Mouse (Mus musculus): ENCODE measurements around the gene Rpn2. TPM values are rescaled to one million over a fixed set of nuclear protein-coding genes. Genes with fewer than 3 reads are reported as not detected.

Rpn2 gene
- total RNA-seq, 2 experiments from 2014 or later = 147 to 152 TPM

DNA sequence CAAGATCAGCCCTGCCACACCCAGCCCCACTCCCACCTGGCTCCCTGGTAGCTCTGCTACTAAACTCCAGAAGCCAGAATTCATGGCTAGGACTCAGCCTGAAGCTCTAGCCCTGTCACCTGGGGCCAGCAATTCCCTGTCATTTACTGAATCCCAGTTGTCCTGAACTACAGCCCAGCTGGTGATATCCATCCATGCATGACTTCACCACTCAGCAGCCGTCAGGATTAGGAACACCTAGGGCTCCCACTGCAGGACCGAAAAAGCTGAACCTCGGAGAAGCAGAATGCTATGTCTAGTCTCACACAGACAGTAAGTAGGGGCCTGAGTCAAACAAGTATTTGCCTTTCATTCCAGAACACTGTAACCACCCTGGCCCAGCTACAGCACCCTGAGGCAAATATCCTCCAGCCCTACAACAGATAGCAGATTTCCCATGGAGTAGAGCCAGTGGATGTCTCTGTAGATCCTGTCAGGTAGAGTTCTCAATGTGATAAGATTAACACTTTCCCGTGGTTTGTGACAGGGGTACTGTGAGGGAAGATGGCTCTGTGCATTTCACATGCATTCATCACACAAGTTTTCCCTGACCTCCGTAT is 63.6 kb downstream of the Rpn2 start:
- intact Hi-C loops (cut with DNase I) = loop anchor here (2.0 kb wide), 1 partner anchor 228 kb away; the partner anchor contains the start of gene Blcap

DNA sequence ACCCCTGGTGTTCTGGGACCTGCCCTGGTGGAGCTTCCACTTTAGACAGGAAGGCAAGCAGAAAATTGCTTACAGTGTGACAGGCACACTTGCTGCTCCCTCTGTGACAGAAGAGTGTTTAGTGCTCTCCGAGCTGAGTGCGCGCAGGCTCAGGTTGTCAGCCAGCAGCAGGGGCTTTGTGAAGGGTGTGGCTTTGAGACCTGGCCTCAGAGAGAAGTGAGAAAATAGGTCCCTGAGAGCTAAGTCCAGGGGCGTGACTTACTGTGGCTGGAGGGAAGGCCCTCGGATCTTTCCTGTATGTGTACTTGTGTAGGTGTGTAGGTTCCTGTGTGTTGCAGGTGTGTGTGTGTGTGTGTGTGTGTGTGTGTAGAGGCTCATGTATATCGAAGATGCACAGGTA is 64.5 kb downstream of the Rpn2 start:
- intact Hi-C loops (cut with DNase I) = loop anchor here (2.0 kb wide), 1 partner anchor 227 kb away; the partner anchor contains the start of gene Blcap
- no peak for DNase-seq

More for the DNA sequence above, 63.6 kb downstream of the Rpn2 start:
- DNase-seq = no peak

DNA sequence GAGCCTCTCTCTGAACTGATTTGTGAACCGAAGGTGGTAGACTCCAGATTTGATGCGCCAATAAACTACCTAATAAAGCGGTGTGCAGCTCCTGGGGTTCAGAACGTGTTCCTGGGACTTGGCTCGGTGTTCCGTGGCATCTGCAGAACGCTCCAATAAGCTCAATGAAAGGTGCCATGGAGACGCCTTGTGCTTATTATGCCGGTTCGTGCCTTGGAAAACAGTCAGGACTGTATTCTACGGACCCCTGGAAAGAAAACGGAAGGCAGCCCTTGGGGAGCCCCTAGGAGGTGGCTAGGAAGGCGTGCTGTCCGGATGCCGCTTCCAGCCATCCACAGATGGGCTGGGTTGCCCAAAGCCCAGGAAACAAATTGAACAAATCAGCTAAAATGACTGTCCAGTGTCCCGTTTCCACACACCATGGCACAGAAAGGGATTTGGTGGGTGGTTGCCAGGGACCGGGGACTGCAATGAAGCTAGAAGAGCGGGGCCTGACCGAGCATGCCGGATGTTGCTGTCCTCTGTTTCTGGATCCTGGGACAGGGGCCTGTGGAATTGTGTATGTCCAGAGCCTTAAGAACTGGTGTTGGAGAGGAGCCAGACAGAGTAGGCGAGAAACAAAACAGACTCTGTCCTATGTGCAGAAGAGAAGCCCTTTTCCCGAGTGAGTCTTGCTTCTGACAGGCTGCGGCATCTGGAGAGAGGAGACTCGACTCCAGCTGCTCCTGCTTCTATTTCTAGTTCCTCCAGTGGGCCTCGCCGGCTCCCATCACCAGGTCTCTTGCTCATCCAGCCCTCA is 68.7 kb downstream of the Rpn2 start, which contains the start of gene Ghrh:
Ghrh (minus strand) TSS at position 146 of the 799 bp plus-strand sequence.
- intact Hi-C loops (cut with DNase I) = no loop called here
- peak; percentile 76 for DNase-seq

DNA sequence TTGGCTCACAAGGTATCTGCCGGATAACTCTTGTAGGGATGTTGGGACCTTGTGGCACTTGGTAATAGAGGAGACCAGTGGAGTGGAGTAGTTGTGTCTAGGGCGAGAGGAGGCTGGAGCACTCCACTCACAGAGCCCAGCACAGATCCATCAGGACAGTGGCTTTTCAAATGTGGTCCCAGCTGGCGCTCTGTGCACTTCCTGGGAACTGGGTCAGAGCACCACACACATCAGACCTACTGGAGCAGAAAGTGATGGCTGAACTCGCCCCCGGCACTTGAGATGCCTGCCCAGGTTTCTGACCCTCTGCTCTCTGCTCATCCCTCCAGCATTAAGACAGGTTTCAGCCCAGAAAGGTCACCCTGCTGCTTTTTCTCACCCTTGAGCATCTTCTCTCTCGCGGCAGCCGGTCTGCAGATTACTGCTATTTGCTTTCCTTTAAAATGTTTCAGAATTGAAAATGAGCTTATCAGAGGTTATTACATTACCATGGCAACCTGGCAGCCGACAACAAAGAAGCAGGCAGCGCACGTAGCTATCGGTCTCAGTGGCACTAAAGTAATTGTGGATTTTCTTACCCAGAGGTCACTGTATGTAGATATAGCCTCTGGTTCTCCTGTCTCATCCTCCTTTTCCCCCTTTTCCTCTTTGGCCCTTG is 70.4 kb downstream of the Rpn2 start:
- peak; percentile 44 for DNase-seq
- intact Hi-C loops (cut with DNase I) = no loop called here

DNA sequence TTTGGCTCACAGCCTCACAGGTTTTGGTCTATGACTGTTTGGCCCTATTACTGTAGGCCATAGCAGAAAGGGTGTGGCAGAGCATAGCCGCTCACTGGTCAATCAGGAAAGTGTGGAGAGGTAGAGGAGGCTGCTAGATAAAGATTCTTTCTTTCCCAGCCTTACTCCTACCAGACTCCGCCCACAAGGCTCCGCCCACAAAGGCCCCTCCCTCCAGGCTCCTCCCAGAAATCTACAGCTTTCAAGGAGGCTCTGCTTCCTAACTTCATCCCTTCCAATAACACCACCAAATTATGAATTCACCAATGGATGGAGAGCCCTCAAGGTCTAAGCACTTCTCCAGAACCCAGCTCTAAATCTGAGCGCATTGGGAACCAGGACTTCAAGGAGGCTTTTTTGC is 74.4 kb downstream of the Rpn2 start:
- DNase-seq = no peak
- intact Hi-C loops (cut with DNase I) = no loop called here

DNA sequence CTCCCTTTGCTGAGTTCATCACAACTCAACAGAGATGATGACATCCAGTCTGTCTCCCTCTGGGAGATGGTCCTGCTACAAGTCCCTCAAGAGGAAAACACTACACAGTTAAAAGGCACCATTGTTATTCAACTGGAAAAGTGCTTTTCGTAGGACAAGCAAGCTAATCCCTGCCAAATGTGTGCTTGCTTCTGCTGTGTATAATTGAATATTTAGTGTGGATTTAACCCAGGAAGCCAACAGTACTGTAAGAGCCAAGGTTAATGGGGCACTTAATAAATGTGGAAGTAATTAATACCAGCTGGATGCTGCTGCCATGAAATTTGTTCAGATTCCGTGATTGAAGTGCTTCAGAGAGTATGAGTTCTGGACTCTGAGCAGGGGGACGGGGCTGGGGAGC is 75.3 kb downstream of the Rpn2 start:
- no peak for DNase-seq
- intact Hi-C loops (cut with DNase I) = no loop called here

DNA sequence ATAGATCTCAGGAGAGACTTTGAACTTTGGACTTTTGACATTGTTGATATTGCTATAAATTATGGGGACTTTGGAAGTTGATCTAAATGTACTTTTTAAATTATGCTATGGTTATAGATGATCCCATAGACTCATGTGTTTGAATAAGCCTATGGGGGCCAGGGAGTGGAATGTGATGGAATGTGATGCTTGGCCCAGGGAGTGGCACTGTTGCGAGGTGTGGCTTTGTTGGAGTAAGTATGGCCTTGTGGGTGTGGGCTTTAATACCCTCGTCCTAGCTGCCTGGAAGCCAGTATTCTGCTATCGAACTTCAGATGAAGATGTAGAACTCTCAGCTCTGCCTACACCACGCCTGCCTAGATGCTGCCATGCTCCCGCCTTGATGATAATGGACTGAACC is 81.2 kb downstream of the Rpn2 start:
- no peak for DNase-seq

DNA sequence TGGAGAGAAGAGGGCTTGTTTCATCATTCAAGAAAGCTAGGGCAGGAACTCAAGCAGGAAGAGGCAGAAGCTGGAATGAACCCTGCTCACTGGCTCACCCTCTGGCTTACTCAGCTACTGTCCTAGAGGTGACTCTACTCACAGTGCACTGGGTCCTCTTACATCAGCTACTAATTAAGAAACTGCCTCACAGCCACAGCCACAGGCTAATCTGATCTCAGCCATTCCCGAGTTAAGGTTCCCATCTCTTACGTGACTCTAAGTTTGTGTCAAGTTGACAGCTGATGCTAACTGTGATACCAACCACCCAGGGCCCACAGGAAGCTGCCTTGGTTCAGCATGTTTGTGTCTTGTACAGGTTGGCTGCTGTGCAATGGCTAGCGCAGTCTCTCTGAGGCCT is 84.2 kb downstream of the Rpn2 start:
- intact Hi-C loops (cut with DNase I) = no loop called here
- DNase-seq = no peak

More for the DNA sequence above, 81.2 kb downstream of the Rpn2 start:
- intact Hi-C loops (cut with DNase I) = no loop called here

DNA sequence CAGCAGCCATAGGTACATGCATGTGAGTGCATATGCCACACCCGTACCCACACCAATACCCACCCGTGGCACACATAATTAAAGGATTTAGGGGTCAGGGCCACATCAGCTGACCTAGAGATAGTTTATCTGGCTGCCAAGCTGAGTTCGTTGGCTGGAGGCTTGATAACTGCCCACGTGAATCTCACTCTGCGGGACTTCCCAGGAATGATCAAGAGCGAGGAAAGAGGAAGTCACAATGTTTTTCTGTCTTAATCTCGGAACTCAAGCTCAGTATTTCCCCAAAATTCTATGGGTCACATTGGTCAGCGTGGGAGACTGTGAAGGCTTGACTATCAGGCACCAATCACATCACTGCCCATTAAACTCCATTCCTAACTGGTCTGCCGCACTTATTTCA is 87.9 kb downstream of the Rpn2 start:
- intact Hi-C loops (cut with DNase I) = no loop called here
- DNase-seq = no peak

DNA sequence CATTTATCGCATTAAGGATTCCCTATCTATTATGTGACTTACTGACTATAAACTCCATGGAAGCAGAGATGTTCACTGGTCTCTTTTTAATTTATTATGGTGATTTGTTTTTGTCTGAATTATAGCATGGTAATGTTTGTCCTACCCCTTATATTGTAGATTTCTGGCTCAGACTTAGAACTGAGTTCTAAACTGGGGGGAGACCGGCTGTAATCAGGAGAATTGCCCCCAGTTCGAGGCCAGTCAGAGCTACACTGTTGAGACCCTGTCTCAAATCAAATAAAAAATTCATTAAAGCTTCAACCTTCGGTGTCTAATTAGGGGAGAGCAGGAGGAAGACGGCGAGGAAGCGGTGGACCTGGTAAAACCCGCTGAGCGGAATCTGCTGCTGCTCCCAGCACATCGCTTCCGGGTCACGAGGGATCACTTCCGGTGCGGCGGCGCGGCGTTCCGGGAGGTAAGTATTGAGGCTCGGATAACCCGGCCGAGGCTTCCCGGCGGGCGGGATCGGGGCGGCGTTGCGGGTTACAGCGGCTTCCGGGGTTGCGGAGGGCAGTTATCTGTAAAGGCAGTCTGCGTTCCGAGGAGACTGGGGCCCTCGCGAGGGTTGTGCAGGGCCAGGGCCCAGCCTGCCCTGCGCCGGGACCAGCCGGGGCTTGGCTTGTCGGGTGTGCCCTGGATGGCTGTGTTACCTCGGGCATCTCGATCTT is 88.5 kb downstream of the Rpn2 start, which contains the start of gene Manbal:
Manbal (plus strand) TSS at position 411 of the 710 bp plus-strand sequence.
- intact Hi-C loops (cut with DNase I) = no loop called here
- peak; percentile 95 for DNase-seq

DNA sequence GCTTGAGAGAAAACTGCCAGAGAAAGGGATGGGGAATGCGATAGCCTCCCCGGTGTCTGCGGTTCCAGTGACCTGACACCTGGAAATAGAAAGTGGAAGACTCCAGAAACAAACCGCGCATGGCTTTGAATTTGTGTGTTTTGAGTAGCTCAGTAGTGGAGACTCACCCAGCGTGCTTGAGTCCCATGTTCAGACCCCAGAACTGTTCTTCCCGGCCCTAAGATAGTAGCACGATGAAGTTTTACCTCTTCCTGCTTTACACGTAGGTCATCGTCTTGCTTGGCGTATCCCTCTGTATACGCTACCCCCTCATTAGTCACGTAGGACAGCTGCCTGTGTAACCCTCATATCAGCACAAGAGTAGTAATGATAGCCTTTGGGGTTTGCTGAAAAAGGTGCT is 89.2 kb downstream of the Rpn2 start:
- intact Hi-C loops (cut with DNase I) = no loop called here
- DNase-seq = no peak

DNA sequence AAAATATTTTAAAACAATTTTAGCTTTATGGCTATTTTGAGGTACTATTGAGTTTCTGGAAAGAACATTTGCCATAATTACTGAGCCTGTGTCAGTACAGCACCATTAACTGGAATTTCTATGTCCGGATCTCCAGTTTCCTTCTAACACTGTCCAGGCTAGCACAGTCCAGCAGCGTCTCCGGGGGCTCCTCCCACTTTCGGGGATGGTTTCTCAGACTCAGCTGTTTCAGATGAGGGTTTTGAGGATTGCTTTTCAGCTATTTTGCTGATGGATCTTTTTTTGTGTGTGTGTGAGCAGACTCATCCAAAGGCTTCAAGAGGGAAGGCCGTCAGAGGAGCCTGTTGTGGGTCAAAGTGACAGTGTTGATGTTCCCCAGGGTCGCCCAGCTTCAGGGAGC is 92.9 kb downstream of the Rpn2 start:
- intact Hi-C loops (cut with DNase I) = no loop called here
- no peak for DNase-seq

DNA sequence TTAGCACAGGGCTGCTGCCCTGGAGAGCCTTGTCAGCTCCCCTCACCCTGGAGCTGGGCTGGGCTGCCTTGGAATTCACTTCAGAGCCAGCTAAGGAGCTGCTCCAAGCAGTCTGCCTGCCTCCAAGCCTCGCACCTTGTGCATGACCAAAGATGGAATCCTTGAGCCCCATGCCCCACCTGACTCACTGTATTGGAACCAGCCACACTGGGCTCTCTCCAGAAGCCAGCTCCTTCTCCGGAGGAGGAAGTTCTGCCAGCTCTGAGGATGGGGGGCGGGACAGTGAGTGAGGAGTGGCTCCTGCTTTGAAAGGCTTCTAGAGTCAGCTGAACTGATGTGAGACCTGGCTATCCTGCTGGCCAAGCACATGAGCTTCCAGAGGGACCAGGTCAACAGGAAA is 94.9 kb downstream of the Rpn2 start:
- no peak for DNase-seq
- intact Hi-C loops (cut with DNase I) = no loop called here

DNA sequence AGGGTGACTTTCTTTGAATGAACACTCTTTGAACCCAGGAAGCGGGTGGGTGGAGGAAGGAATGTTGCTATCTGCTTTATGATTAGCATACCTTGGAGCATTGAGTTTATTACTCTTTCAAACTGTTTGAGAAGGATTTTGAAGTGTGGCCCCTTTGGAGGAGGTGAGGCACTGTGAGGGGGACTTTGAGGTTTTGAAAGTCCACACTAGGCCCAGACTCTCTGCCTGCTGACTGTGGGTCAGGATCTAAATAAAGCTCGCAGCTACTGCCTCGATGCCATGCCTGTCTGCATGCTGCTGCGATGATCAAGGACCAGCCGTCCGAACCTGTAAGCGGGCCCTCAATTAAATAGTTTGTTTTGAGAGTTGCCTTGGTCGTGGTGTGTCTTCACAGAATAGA is 96.2 kb downstream of the Rpn2 start:
- DNase-seq = no peak
- intact Hi-C loops (cut with DNase I) = no loop called here

Other genes starting within 250 kb of the Rpn2 start
- 100 to 1,000 TPM; 104 to 108 TPM for gene Soga1, start 199.8 kb upstream of the Rpn2 start, total RNA-seq (2021)
- not detected for gene Tldc2, start 192.0 kb upstream of the Rpn2 start, total RNA-seq (2021)
- 10 to 100 TPM; 18.0 to 18.7 TPM for gene Samhd1, start 143.8 kb upstream of the Rpn2 start, total RNA-seq (2021)
- gene Rbl1, start 74.5 kb upstream of the Rpn2 start, total RNA-seq (2021) = 1 to 10 TPM; 4.8 to 4.9 TPM
- gene Mroh8, start 532 bp downstream of the Rpn2 start, total RNA-seq (2021) = under 1 TPM in 1 of 2 experiments, not detected in 1; 0.24 TPM
- not detected for gene Ghrh, start 68.5 kb downstream of the Rpn2 start, total RNA-seq (2021)
- gene Manbal, start 88.6 kb downstream of the Rpn2 start, total RNA-seq (2021) = 10 to 100 TPM; 66.1 to 70.3 TPM
- gene Src, start 139.4 kb downstream of the Rpn2 start, total RNA-seq (2021) = 10 to 100 TPM; 92.0 to 94.5 TPM